Mouse (Mus musculus) ovary, adult 18-20 months (tissue): Measurements from ENCODE around the gene Pcdh9.

ENCODE experiments used
- DNase-seq: peaks from one replicate; pipeline ENCODE4 v3.0.0; 2022; ENCODE audit warnings: low spot score, mixed read lengths

Gene Pcdh9

GRCm38 (mm10) chr14:93890519-93891370, at the start of gene Pcdh9:
Gene Pcdh9 (minus strand): TSS chr14:93890679.
- DNase-seq: peak; percentile 85

GRCm38 (mm10) chr14:93906928-93907327, 16.4 kb upstream of the Pcdh9 start:
- no peak for DNase-seq

- no peak for DNase-seq
Measured at GRCm38 (mm10) chr14:93898533-93898932, 8.1 kb upstream of the Pcdh9 start.

GRCm38 (mm10) chr14:93895131-93895530, 4.7 kb upstream of the Pcdh9 start:
- no peak for DNase-seq

GRCm38 (mm10) chr14:93891371-93891746, 880 bp upstream of the Pcdh9 start:
- no peak for DNase-seq

- no peak for DNase-seq
Measured at GRCm38 (mm10) chr14:93889839-93890518, 500 bp downstream of the Pcdh9 start.

GRCm38 (mm10) chr14:93889231-93889630, 1.2 kb downstream of the Pcdh9 start:
- DNase-seq: no peak

- DNase-seq: no peak
Measured at GRCm38 (mm10) chr14:93888346-93888745, 2.1 kb downstream of the Pcdh9 start.

GRCm38 (mm10) chr14:93887066-93887465, 3.4 kb downstream of the Pcdh9 start:
- DNase-seq: no peak

- no peak for DNase-seq
Measured at GRCm38 (mm10) chr14:93885551-93886084, 4.9 kb downstream of the Pcdh9 start.

- DNase-seq: peak; percentile 31
Measured at GRCm38 (mm10) chr14:93884467-93884866, 6.0 kb downstream of the Pcdh9 start.

GRCm38 (mm10) chr14:93880071-93880470, 10.4 kb downstream of the Pcdh9 start:
- DNase-seq: no peak

- no peak for DNase-seq
Measured at GRCm38 (mm10) chr14:93875968-93876367, 14.5 kb downstream of the Pcdh9 start.

GRCm38 (mm10) chr14:93868211-93868610, 22.3 kb downstream of the Pcdh9 start:
- no peak for DNase-seq

GRCm38 (mm10) chr14:93858069-93858468, 32.4 kb downstream of the Pcdh9 start:
- no peak for DNase-seq

GRCm38 (mm10) chr14:93846091-93846677, 44.3 kb downstream of the Pcdh9 start:
- no peak for DNase-seq

- DNase-seq: no peak
Measured at GRCm38 (mm10) chr14:93842686-93843288, 47.7 kb downstream of the Pcdh9 start.

- DNase-seq: no peak
Measured at GRCm38 (mm10) chr14:93832511-93832910, 58.0 kb downstream of the Pcdh9 start.

GRCm38 (mm10) chr14:93827159-93827558, 63.3 kb downstream of the Pcdh9 start:
- DNase-seq: no peak

GRCm38 (mm10) chr14:93826042-93826462, 64.4 kb downstream of the Pcdh9 start:
- DNase-seq: no peak

GRCm38 (mm10) chr14:93818845-93819244, 71.6 kb downstream of the Pcdh9 start:
- DNase-seq: no peak

GRCm38 (mm10) chr14:93817591-93817990, 72.9 kb downstream of the Pcdh9 start:
- DNase-seq: no peak
